Mouse (Mus musculus) midbrain, postnatal 0 days (tissue): ENCODE measurements around the gene Trp73. TPM values are rescaled to one million over a fixed set of nuclear protein-coding genes. Genes with fewer than 3 reads are reported as not detected.
A peak's percentile ranks its signal among the peaks of the same experiment; 100 is the strongest.

Experiments used
- ATAC-seq: fragments of 200-750 bp; cut with Nextera tagmentation; 2 replicates; pipeline ENCODE4 v1.8.0; 2017; ENCODE audit warnings: moderate number of reproducible peaks, mild to moderate bottlenecking, moderate TSS enrichment, moderate library complexity; ENCODE audit not compliant: low FRiP score
- DNase-seq: peaks from one replicate; pipeline ENCODE4 v3.0.0-alpha.2; 2015; ENCODE audit warnings: low spot score
- H3K27ac ChIP-seq: fragments of 300-500 bp; sonication (generic); 2 replicates; pipeline ENCODE4 v1.5.1; 2014; ENCODE audit warnings: low read depth, mild to moderate bottlenecking, low read length, mixed read lengths
- H3K27me3 ChIP-seq: fragments of 300-500 bp; sonication (generic); 2 replicates; pipeline ENCODE4 v1.6.1; 2014; ENCODE audit warnings: low read length, control low read depth, mixed read lengths; ENCODE audit not compliant: insufficient read depth
- H3K36me3 ChIP-seq: fragments of 300-500 bp; sonication (generic); 2 replicates; pipeline ENCODE4 v1.6.1; 2014; ENCODE audit warnings: low read length, control low read depth, mixed read lengths; ENCODE audit not compliant: insufficient read depth
- H3K4me1 ChIP-seq: fragments of 300-500 bp; sonication (generic); 2 replicates; pipeline ENCODE4 v1.6.1; 2014; ENCODE audit warnings: mild to moderate bottlenecking, control low read depth, antibody characterized with exemption, low read length, mixed read lengths; ENCODE audit not compliant: insufficient read depth
- H3K4me2 ChIP-seq: fragments of 300-500 bp; sonication (generic); 2 replicates; pipeline ENCODE4 v1.6.1; 2014; ENCODE audit warnings: low read depth, mild to moderate bottlenecking, low read length, mixed read lengths; ENCODE audit not compliant: poor library complexity, severe bottlenecking
- H3K4me3 ChIP-seq: fragments of 300-500 bp; sonication (generic); 2 replicates; pipeline ENCODE4 v1.5.1; 2014; ENCODE audit warnings: low read depth, mild to moderate bottlenecking, low read length, moderate library complexity
- H3K9ac ChIP-seq: fragments of 300-500 bp; sonication (generic); replicated peaks from 2 replicates; pipeline ENCODE4 v1.6.1; 2014; ENCODE audit warnings: mild to moderate bottlenecking, low read length, moderate library complexity, mixed read lengths; ENCODE audit not compliant: poor library complexity, severe bottlenecking
- H3K9me3 ChIP-seq: fragments of 300-500 bp; sonication (generic); 2 replicates; pipeline ENCODE4 v1.6.1; 2016; ENCODE audit warnings: low read length, control low read depth
- CTCF ChIP-seq: IDR thresholded peaks from 2 replicates; pipeline ENCODE4 v1.5.1; 2016; ENCODE audit warnings: antibody characterized with exemption, mild to moderate bottlenecking
- WGBS: fragments of 180-500 bp; shearing (Covaris S2); extraction: QIAGEN DNeasy Blood & Tissue Kit; methylation state at CpG from one replicate; pipeline ENCODE4 v1.1.7; 2014; 5-methylcytosine and 5-hydroxymethylcytosine counted together
- polyA plus RNA-seq: library from polyadenylated mRNA; unstranded; fragments of >200 nt; fragmentation: Nextera tagmentation; extraction: Ambion mirVana; gene quantifications from 2 replicates; pipeline ENCODE4 v1.2.1, GENCODE M21; 2015
- total RNA-seq: library from RNA; depleted of rRNA; stranded (reverse); fragments of >200 nt; gene quantifications from 2 replicates; pipeline ENCODE4 v1.2.3, GENCODE M21; 2014

Gene Trp73
- total and polyA plus RNA-seq, 2 experiments from 2014 or later = 0.49 to 0.52 TPM

DNA sequence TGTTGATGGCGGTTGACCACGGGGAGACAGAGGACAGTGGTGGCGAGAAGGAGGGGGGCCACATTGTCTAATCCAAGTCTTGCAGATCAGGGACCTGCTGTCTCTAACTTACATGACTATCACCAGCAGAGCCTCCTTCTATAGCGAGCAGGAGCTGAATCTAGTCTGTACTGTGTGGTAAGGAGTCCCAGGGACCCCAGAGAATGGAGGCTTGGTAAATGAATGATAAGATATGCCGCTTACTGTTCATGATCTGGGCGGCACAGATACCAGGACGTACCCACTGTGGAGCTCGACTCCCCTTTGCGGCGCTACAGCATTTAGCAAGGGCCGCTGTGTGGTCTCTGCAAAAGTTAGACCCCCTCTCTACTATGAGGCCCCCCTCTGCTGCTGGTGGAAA is 18.2 kb downstream of the Trp73 start:
- DNase-seq (no peak), ATAC-seq (no peak)
- no peak for TF ChIP-seq CTCF
- no peaks in the 10 kb centered on the region for H3K36me3 ChIP-seq
- H3K4me3 ChIP-seq = no peak overlapping the region
- H3K4me1 ChIP-seq = no peaks in the 10 kb centered on the region
- H3K9me3 ChIP-seq = no peaks in the 10 kb centered on the region
- no peak overlapping the region for H3K9ac ChIP-seq
- no peak overlapping the region for H3K27ac ChIP-seq
- 74% methylated on average over 11 of the region's 11 CpGs for WGBS
- H3K27me3 ChIP-seq = no peaks in the 10 kb centered on the region; the same call in 1 of the 2 replicates
- no peak overlapping the region for H3K4me2 ChIP-seq

DNA sequence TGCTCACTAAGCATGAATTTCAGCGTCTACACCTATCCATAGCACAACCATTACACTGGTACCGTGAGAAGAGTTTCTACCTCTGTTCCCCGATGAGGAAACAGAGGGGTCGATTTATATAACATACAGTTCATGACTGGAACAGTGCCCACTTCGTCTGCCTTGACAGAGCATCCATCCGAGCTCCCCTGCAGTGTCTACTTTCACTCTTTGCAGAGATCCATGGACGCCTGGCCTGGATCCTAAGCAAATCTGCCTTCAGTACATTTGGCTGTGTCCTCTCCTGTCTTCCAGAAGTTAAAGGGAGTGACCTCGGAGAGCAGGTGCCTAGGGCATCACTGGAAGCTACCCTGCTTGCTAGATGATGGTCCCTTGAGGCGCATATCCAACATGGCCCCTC is 20.8 kb downstream of the Trp73 start:
- H3K9ac ChIP-seq = no peak overlapping the region
- no peak overlapping the region for H3K4me3 ChIP-seq
- TF ChIP-seq CTCF = no peak
- DNase-seq (no peak), ATAC-seq (no peak)
- no peaks in the 10 kb centered on the region; the same call in 1 of the 2 replicates for H3K27me3 ChIP-seq
- H3K4me2 ChIP-seq = no peak overlapping the region
- no peak overlapping the region for H3K27ac ChIP-seq
- 80% methylated on average over 9 of the region's 9 CpGs for WGBS
- no peaks in the 10 kb centered on the region for H3K9me3 ChIP-seq
- H3K36me3 ChIP-seq = no peaks in the 10 kb centered on the region
- H3K4me1 ChIP-seq = no peaks in the 10 kb centered on the region

DNA sequence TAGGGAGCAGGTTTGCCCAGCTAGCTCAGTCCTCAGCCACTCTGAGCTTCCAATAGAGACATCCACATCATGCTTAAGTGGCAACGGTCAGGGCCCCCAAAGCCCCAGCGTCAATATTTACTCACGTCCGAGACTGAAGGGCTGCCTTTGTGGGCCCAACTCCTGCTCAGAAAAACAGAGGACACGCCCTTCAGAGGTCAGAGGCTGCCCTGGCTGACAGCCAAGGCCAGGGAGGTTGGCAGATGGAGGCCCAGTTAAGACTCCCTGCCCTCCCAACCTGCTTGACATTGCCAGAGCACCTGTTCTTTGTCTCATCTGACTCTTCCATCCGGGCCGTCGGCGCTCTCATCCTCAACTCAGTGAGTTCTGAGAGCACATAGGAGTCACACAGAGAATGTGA is 21.2 kb downstream of the Trp73 start:
- Histone ChIP-seq H3K4me2 (no peak overlapping the region), H3K36me3 (no peaks in the 10 kb centered on the region), H3K9me3 (no peaks in the 10 kb centered on the region), H3K27me3 (no peaks in the 10 kb centered on the region; the same call in 1 of the 2 replicates), H3K4me1 (no peaks in the 10 kb centered on the region), H3K27ac (no peak overlapping the region), H3K9ac (no peak overlapping the region), H3K4me3 (no peak overlapping the region)
- DNase-seq (peak; percentile 32), ATAC-seq (no peak)
- no peak for TF ChIP-seq CTCF
- 66% methylated on average over 9 of the region's 9 CpGs for WGBS

DNA sequence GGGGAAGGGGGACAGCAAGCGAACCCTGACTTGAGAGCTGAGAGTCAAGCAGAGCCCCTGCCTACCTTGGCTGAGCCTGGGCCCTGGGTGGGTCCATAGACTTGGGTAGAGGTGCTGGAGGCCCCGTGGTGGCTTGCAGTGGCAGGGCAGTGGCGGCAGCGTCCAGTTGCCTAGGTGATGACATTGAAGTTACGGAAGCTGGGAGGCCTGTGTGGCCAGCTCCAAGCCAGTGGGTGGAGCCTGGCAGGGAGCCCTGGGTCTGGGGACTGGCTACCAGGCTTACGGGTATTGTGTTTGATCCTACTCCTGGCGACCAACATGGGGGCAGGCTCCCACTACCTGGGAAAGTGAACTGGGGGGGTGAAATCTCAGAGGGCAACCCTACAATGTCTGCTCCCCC is 23.6 kb downstream of the Trp73 start:
- H3K4me2 ChIP-seq = no peak overlapping the region
- no peaks in the 10 kb centered on the region for H3K27me3 ChIP-seq
- H3K4me3 ChIP-seq = no peak overlapping the region
- ATAC-seq (no peak), DNase-seq (no peak)
- 43% methylated on average over 7 of the region's 7 CpGs for WGBS
- TF ChIP-seq CTCF = no peak
- H3K27ac ChIP-seq = no peak overlapping the region
- no peaks in the 10 kb centered on the region for H3K4me1 ChIP-seq
- no peaks in the 10 kb centered on the region for H3K36me3 ChIP-seq
- no peak overlapping the region for H3K9ac ChIP-seq
- no peaks in the 10 kb centered on the region for H3K9me3 ChIP-seq

DNA sequence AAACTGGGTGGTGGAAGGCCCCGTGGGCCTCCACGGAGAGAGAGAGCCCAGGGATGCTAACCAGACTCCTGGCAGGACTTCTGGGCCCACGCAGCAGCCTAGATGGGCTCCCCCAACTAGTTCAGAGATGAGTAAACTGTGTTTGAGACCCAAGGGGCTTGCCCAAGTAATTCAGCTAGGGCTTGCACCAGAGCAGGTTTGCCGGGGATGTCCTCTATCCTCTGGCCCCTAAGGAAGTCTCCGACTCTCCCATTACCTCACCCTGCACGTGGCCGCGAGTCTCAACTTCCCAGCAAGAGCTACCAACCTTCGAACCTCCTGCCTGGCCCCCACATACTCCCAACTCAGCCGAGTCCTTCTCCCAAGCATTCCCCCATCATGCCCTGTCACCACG is 30.2 kb downstream of the Trp73 start:
- DNase-seq (no peak), ATAC-seq (no peak)
- Histone ChIP-seq H3K4me1 (no peaks in the 10 kb centered on the region), H3K4me3 (no peak overlapping the region), H3K27me3 (peaks cover 4% of the 10 kb centered on the region), H3K4me2 (no peak overlapping the region), H3K36me3 (no peaks in the 10 kb centered on the region), H3K9me3 (no peaks in the 10 kb centered on the region), H3K9ac (no peak overlapping the region), H3K27ac (no peak overlapping the region)
- no peak for TF ChIP-seq CTCF
- WGBS = 81% methylated on average over 11 of the region's 11 CpGs

DNA sequence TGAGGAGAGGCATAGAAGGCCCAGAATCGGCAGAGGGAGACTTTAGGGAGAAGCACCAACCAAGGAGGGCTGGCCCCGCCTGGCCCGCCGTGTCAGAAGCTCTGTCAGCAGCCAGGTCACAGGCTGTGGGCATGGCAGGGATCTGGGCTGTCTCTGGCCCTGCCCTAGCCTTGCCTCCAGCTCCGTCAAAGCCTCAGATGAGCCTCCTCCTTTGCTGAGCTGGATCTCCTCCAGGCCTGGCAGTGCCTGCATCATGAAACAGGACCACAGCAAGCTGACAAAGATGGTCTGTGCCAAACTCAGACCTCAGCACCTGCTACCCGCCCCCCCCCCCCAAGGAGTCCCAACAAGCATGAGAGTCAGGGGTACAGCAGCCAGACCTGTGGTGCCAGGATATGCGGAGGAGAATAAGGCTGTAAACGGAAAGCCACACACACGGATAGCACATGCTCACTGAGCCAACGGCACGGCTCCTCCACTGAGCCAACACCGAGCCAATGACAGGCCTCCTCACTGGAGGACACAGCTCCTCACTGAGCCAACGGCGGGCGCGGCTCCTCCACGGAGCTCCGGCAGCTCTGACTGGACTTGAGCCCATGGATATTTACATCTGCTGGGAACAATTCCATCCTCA is 30.7 kb downstream of the Trp73 start:
- no peak overlapping the region for H3K4me2 ChIP-seq
- TF ChIP-seq CTCF = no peak
- no peak overlapping the region for H3K9ac ChIP-seq
- H3K27ac ChIP-seq = no peak overlapping the region
- 44% methylated on average over 17 of the region's 18 CpGs for WGBS
- H3K27me3 ChIP-seq = peaks cover 4% of the 10 kb centered on the region
- ATAC-seq (peak; percentile 54; the same call in 1 of the 2 replicates), DNase-seq (peak; percentile 75)
- no peak overlapping the region for H3K4me3 ChIP-seq
- no peaks in the 10 kb centered on the region for H3K4me1 ChIP-seq
- no peaks in the 10 kb centered on the region for H3K36me3 ChIP-seq
- H3K9me3 ChIP-seq = no peaks in the 10 kb centered on the region
